Mouse (Mus musculus) intestine, postnatal 0 days (tissue): Measurements from ENCODE around the gene Maff. TPM values are rescaled to one million over a fixed set of nuclear protein-coding genes. Genes with fewer than 3 reads are reported as not detected.

Experiments used
- ATAC-seq: fragments of 200-750 bp; cut with Nextera tagmentation; 2 replicates; pipeline ENCODE4 v1.8.0; 2017; ENCODE audit warnings: mild to moderate bottlenecking, moderate TSS enrichment, moderate library complexity
- H3K27ac ChIP-seq: fragments of 300-500 bp; sonication (generic); 2 replicates; pipeline ENCODE4 v1.5.1; 2014; ENCODE audit warnings: mild to moderate bottlenecking, low read depth, low read length, moderate library complexity
- H3K27me3 ChIP-seq: fragments of 300-500 bp; sonication (generic); replicated peaks from 2 replicates; pipeline ENCODE4 v1.6.1; 2014; ENCODE audit warnings: low read length, mixed read lengths; ENCODE audit not compliant: control insufficient read depth, insufficient read depth
- H3K36me3 ChIP-seq: fragments of 300-500 bp; sonication (generic); 2 replicates; pipeline ENCODE4 v1.6.1; 2014; ENCODE audit warnings: mild to moderate bottlenecking, moderate library complexity; ENCODE audit not compliant: control insufficient read depth, insufficient read depth
- H3K4me1 ChIP-seq: fragments of 300-500 bp; sonication (generic); replicated peaks from 2 replicates; pipeline ENCODE4 v1.6.1; 2014; ENCODE audit warnings: antibody characterized with exemption, low read length, mixed read lengths; ENCODE audit not compliant: control insufficient read depth, insufficient read depth
- H3K4me2 ChIP-seq: fragments of 300-500 bp; sonication (generic); replicated peaks from 2 replicates; pipeline ENCODE4 v1.6.1; 2014; ENCODE audit warnings: low read depth, mild to moderate bottlenecking, moderate library complexity
- H3K4me3 ChIP-seq: fragments of 300-500 bp; sonication (generic); 2 replicates; pipeline ENCODE4 v1.5.1; 2014; ENCODE audit warnings: low read depth, low read length
- H3K9ac ChIP-seq: fragments of 300-500 bp; sonication (generic); 2 replicates; pipeline ENCODE4 v1.6.1; 2014; ENCODE audit warnings: mild to moderate bottlenecking, low read depth, low read length
- H3K9me3 ChIP-seq: fragments of 300-500 bp; sonication (generic); 2 replicates; pipeline ENCODE4 v1.6.1; 2016; ENCODE audit warnings: mixed run types; ENCODE audit not compliant: control insufficient read depth
- CTCF ChIP-seq: sonication (generic); IDR thresholded peaks from 2 replicates; pipeline ENCODE4 v1.5.1; 2016; ENCODE audit warnings: low read depth, mild to moderate bottlenecking, control low read depth, antibody characterized with exemption, moderate library complexity
- WGBS: fragments of 180-500 bp; shearing (Covaris S2); extraction: QIAGEN DNeasy Blood & Tissue Kit; methylation state at CpG from one replicate; pipeline ENCODE4 v1.1.7; 2014; 5-methylcytosine and 5-hydroxymethylcytosine counted together
- polyA plus RNA-seq: library from polyadenylated mRNA; unstranded; fragments of >200 nt; fragmentation: Nextera tagmentation; extraction: Ambion mirVana; gene quantifications from 2 replicates; pipeline ENCODE4 v1.2.1, GENCODE M21; 2015

Gene Maff
- polyA plus RNA-seq, 1 experiment from 2014 or later: 6.6 TPM

- H3K27ac ChIP-seq: no peak overlapping the region
- H3K4me1 ChIP-seq: peaks cover 6% of the 10 kb centered on the region; the same call in 1 of the 2 replicates
- no peak for TF ChIP-seq CTCF
- H3K4me2 ChIP-seq: no peak overlapping the region
- no peak for ATAC-seq
- H3K27me3 ChIP-seq: no peaks in the 10 kb centered on the region
- WGBS: 62% methylated on average over 6 of the region's 6 CpGs
- H3K9me3 ChIP-seq: no peaks in the 10 kb centered on the region
- no peak overlapping the region for H3K9ac ChIP-seq
- no peaks in the 10 kb centered on the region for H3K36me3 ChIP-seq
- H3K4me3 ChIP-seq: no peak overlapping the region
Measured at GRCm38 (mm10) chr15:79342641-79343337, 3.6 kb upstream of the Maff start.

GRCm38 (mm10) chr15:79344627-79345026 lies 1.8 kb upstream of the Maff start:
- WGBS: 38% methylated on average over 4 of the region's 4 CpGs
- Histone ChIP-seq H3K27ac (no peak overlapping the region), H3K4me3 (no peak overlapping the region), H3K4me1 (peaks cover 6% of the 10 kb centered on the region; the same call in 1 of the 2 replicates), H3K4me2 (no peak overlapping the region), H3K9me3 (no peaks in the 10 kb centered on the region), H3K36me3 (no peaks in the 10 kb centered on the region), H3K27me3 (no peaks in the 10 kb centered on the region), H3K9ac (no peak overlapping the region)
- ATAC-seq: no peak
- TF ChIP-seq CTCF: no peak

- Histone ChIP-seq H3K9ac (peak overlapping the region; percentile 92), H3K27me3 (no peaks in the 10 kb centered on the region), H3K36me3 (no peaks in the 10 kb centered on the region), H3K4me3 (peak overlapping the region; percentile 85), H3K27ac (peak overlapping the region; percentile 99), H3K4me2 (peak overlapping the region; percentile 94), H3K9me3 (no peaks in the 10 kb centered on the region), H3K4me1 (peaks cover 19% of the 10 kb centered on the region)
- under 1% methylated on average over 61 of the region's 61 CpGs for WGBS
- ATAC-seq: peak; percentile 81
- TF ChIP-seq CTCF: 0 out of 2 replicates have a peak, but pooled peaks have one; percentile 6
Measured at GRCm38 (mm10) chr15:79347165-79347844, 884 bp downstream of the Maff start.

GRCm38 (mm10) chr15:79347845-79348506 lies 1.6 kb downstream of the Maff start:
- H3K4me2 ChIP-seq: peak overlapping the region; percentile 94
- H3K9me3 ChIP-seq: no peaks in the 10 kb centered on the region
- under 1% methylated on average over 40 of the region's 46 CpGs for WGBS
- peak; percentile 66 for TF ChIP-seq CTCF
- H3K27ac ChIP-seq: peak overlapping the region; percentile 99
- H3K9ac ChIP-seq: peak overlapping the region; percentile 92
- H3K4me1 ChIP-seq: peaks cover 24% of the 10 kb centered on the region
- peak; percentile 81 for ATAC-seq
- peak overlapping the region; percentile 85 for H3K4me3 ChIP-seq
- no peaks in the 10 kb centered on the region for H3K27me3 ChIP-seq
- H3K36me3 ChIP-seq: no peaks in the 10 kb centered on the region

- H3K27ac ChIP-seq: peak overlapping the region; percentile 99; the same call in 1 of the 2 replicates
- WGBS: 42% methylated on average over 8 of the region's 8 CpGs
- no peaks in the 10 kb centered on the region for H3K9me3 ChIP-seq
- TF ChIP-seq CTCF: no peak
- no peaks in the 10 kb centered on the region for H3K36me3 ChIP-seq
- peaks cover 30% of the 10 kb centered on the region for H3K4me1 ChIP-seq
- H3K27me3 ChIP-seq: no peaks in the 10 kb centered on the region
- H3K4me2 ChIP-seq: peak overlapping the region; percentile 94
- peak overlapping the region; percentile 85 for H3K4me3 ChIP-seq
- ATAC-seq: no peak
- H3K9ac ChIP-seq: peak overlapping the region; percentile 92
Measured at GRCm38 (mm10) chr15:79348651-79349050, 2.2 kb downstream of the Maff start.

- Histone ChIP-seq H3K27ac (peak overlapping the region; percentile 46; the same call in 1 of the 2 replicates), H3K36me3 (no peaks in the 10 kb centered on the region), H3K9me3 (no peaks in the 10 kb centered on the region), H3K4me1 (peaks cover 32% of the 10 kb centered on the region), H3K9ac (0 out of 2 replicates have a peak overlapping the region, but pooled peaks have one; percentile 7), H3K4me2 (peak overlapping the region; percentile 54), H3K27me3 (no peaks in the 10 kb centered on the region), H3K4me3 (no peak overlapping the region)
- no peak for TF ChIP-seq CTCF
- no peak for ATAC-seq
- WGBS: 95% methylated on average over 4 of the region's 4 CpGs
Measured at GRCm38 (mm10) chr15:79350866-79351265, 4.4 kb downstream of the Maff start.
